Mouse (Mus musculus) heart, postnatal 0 days (tissue): Measurements from ENCODE around the gene Atp5b.

Source experiments
- CTCF ChIP-seq: IDR thresholded peaks from 2 replicates; pipeline ENCODE4 v1.5.1; 2016; ENCODE audit warnings: antibody characterized with exemption, control low read depth, low read depth
- EP300 ChIP-seq: IDR thresholded peaks from 2 replicates; pipeline ENCODE4 v1.6.1; 2016; ENCODE audit warnings: antibody characterized with exemption, low read depth

DNA sequence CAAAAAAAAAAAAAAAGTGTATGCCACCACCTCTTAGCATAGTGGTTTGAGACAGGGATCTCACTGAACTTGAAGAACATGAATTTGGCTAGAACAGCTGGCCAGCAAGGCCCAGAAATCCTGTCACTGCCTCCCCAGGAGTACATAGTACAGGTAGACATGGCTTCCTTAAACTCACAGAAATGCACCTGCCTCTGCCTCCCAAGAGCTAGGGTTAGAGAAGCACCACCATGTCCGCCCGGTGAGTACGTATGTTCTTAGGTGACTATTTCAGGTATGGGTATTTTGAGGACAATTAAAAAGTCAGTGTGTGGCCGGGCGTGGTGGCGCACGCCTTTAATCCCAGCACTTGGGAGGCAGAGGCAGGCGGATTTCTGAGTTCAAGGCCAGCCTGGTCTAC lies 30.1 kb upstream of the Atp5b start:
- TF ChIP-seq EP300, result no peak
- no peak for TF ChIP-seq CTCF
